ENCODE assay signal across 10 mouse cellular contexts in genomic region chr13:54385008-54386004, GRCm38 (mm10). TPM values are rescaled to one million over a fixed set of nuclear protein-coding genes. Genes with fewer than 3 reads are reported as not detected.
DNase-seq lines count a peak whose midpoint lies in the region; ATAC-seq and TF ChIP-seq lines count a peak whose summit lies in the region.
"Had no signal": no experiment of that assay in that cellular context is flagged by ENCODE, and none has a peak within 500 bp of the region (broad histone marks: within the 10 kb centered on the region; RNA-seq: fewer than 3 reads in every experiment).

No protein-coding gene starts in this region.

- DNase-seq in cerebellum, postnatal 4 days (ENCODE audit: low spot score in 2 of 2): no peak
- DNase-seq in hindbrain, embryonic 14.5 days (ENCODE audit: low spot score): no peak
- peak; percentile 50 for DNase-seq in brain, embryonic 14.5 days (ENCODE audit: low read depth)
- no peak for DNase-seq in adrenal gland, postnatal 10 days
- no peak for DNase-seq in thymus, adult 2 months
- DNase-seq: heart, postnatal 4 days had no signal

- no peaks in the 10 kb centered on the region for H3K36me3 ChIP-seq in hindbrain, embryonic 15.5 days
- H3K36me3 ChIP-seq in hindbrain, embryonic 14.5 days (replicated peaks; ENCODE audit: control insufficient read depth, insufficient read depth): no peaks in the 10 kb centered on the region
- peaks cover under 1% of the 10 kb centered on the region; the same call in 1 of the 2 replicates for H3K36me3 ChIP-seq in intestine, postnatal 0 days (ENCODE audit: control insufficient read depth, insufficient read depth)
- no peaks in the 10 kb centered on the region for H3K36me3 ChIP-seq in thymus, adult 2 months (ENCODE audit: control insufficient read depth, insufficient read depth, low read length)

- TF ChIP-seq POLR2A in brain, embryonic 14.5 days (IDR thresholded peaks at IDR 0.05; ENCODE audit: borderline replicate concordance, extremely low read depth, insufficient read depth, insufficient read length, poor library complexity, severe bottlenecking): no peak
- no peak for TF ChIP-seq POLR2A in thymus, adult 2 months (IDR thresholded peaks at IDR 0.05; ENCODE audit: control insufficient read depth, extremely low read depth, insufficient read depth, low read length, poor library complexity)

- H3K4me2 ChIP-seq in hindbrain, embryonic 15.5 days: no peak overlapping the region
- H3K4me2 ChIP-seq in hindbrain, embryonic 14.5 days (replicated peaks): no peak overlapping the region
- H3K4me2 ChIP-seq in intestine, postnatal 0 days (replicated peaks; ENCODE audit: low read depth): peak overlapping the region; percentile 41

- H3K27ac ChIP-seq in hindbrain, embryonic 15.5 days (replicated peaks): peak overlapping the region; percentile 43
- no peak overlapping the region for H3K27ac ChIP-seq in hindbrain, embryonic 14.5 days
- H3K27ac ChIP-seq in intestine, postnatal 0 days (ENCODE audit: low read depth, low read length): no peak overlapping the region
- H3K27ac ChIP-seq in thymus, adult 2 months (ENCODE audit: control insufficient read depth, insufficient read depth, low read length): no peak overlapping the region
- H3K27ac ChIP-seq: liver, embryonic 14.5 days had no signal

- H3K27me3 ChIP-seq in hindbrain, embryonic 15.5 days: no peaks in the 10 kb centered on the region
- no peaks in the 10 kb centered on the region for H3K27me3 ChIP-seq in hindbrain, embryonic 14.5 days (ENCODE audit: control insufficient read depth, insufficient read depth, low read length)
- no peaks in the 10 kb centered on the region for H3K27me3 ChIP-seq in intestine, postnatal 0 days (replicated peaks; ENCODE audit: control insufficient read depth, insufficient read depth, low read length)
- H3K27me3 ChIP-seq in thymus, adult 2 months (ENCODE audit: control insufficient read depth, insufficient read depth, low read length): no peaks in the 10 kb centered on the region

- H3K9ac ChIP-seq in hindbrain, embryonic 15.5 days: no peak overlapping the region
- no peak overlapping the region for H3K9ac ChIP-seq in hindbrain, embryonic 14.5 days
- no peak overlapping the region for H3K9ac ChIP-seq in intestine, postnatal 0 days (ENCODE audit: low read depth, low read length)
- H3K9ac ChIP-seq: liver, embryonic 14.5 days had no signal

- no peak for TF ChIP-seq CTCF in brain, embryonic 14.5 days (IDR thresholded peaks at IDR 0.05; ENCODE audit: borderline replicate concordance, extremely low read depth, insufficient read depth, insufficient read length)
- no peak for TF ChIP-seq CTCF in intestine, postnatal 0 days (IDR thresholded peaks at IDR 0.05; ENCODE audit: low read depth)
- TF ChIP-seq CTCF in thymus, adult 2 months (IDR thresholded peaks at IDR 0.05; ENCODE audit: borderline replicate concordance, control insufficient read depth, extremely low read depth, insufficient read depth, low read length, poor library complexity): no peak

- WGBS in hindbrain, embryonic 15.5 days: 61% methylated on average over 19 of the region's 19 CpGs
- WGBS in hindbrain, embryonic 14.5 days: 65% methylated on average over 19 of the region's 19 CpGs
- 49% methylated on average over 19 of the region's 19 CpGs for WGBS in intestine, postnatal 0 days
- 59% methylated on average over 19 of the region's 19 CpGs for WGBS in thymus, adult 2 months

- ATAC-seq in cerebellum, adult (ENCODE audit: insufficient number of reproducible peaks, low FRiP score, low TSS enrichment): 0 out of 2 replicates have a peak, but pooled peaks have one; percentile 1
- ATAC-seq in hindbrain, embryonic 15.5 days (ENCODE audit: low FRiP score, low read depth): no peak
- no peak for ATAC-seq in hindbrain, embryonic 14.5 days (ENCODE audit: low FRiP score)
- ATAC-seq in intestine, postnatal 0 days: no peak

- H3K9me3 ChIP-seq in hindbrain, embryonic 15.5 days: no peaks in the 10 kb centered on the region
- no peaks in the 10 kb centered on the region for H3K9me3 ChIP-seq in hindbrain, embryonic 14.5 days (ENCODE audit: control insufficient read depth, low read length)
- H3K9me3 ChIP-seq in intestine, postnatal 0 days (ENCODE audit: control insufficient read depth): no peaks in the 10 kb centered on the region

- H3K4me3 ChIP-seq in hindbrain, embryonic 15.5 days: no peak overlapping the region
- H3K4me3 ChIP-seq in hindbrain, embryonic 14.5 days (replicated peaks; ENCODE audit: low read length): no peak overlapping the region
- no peak overlapping the region for H3K4me3 ChIP-seq in intestine, postnatal 0 days (ENCODE audit: low read depth, low read length)
- no peak overlapping the region for H3K4me3 ChIP-seq in thymus, adult 2 months (ENCODE audit: control insufficient read depth, insufficient read depth, low read length)

- peaks cover 35% of the 10 kb centered on the region for H3K4me1 ChIP-seq in hindbrain, embryonic 15.5 days (replicated peaks)
- peaks cover 15% of the 10 kb centered on the region for H3K4me1 ChIP-seq in hindbrain, embryonic 14.5 days (replicated peaks; ENCODE audit: control insufficient read depth, insufficient read depth, low read length)
- peaks cover 2% of the 10 kb centered on the region for H3K4me1 ChIP-seq in intestine, postnatal 0 days (replicated peaks; ENCODE audit: control insufficient read depth, insufficient read depth, low read length)
- H3K4me1 ChIP-seq in thymus, adult 2 months (replicated peaks; ENCODE audit: control insufficient read depth, insufficient read depth, low read length): no peaks in the 10 kb centered on the region

RNA-seq across cellular contexts. Expression of gene Cplx2, which starts 14.2 kb away (rescaled TPM):
- polyA plus RNA-seq in hindbrain, embryonic 15.5 days (2015; fragmentation: Nextera tagmentation; extraction: Ambion mirVana): 27.9 and 31.2 TPM in 2 replicates
- polyA plus RNA-seq in hindbrain, embryonic 14.5 days (2014; fragmentation: Nextera tagmentation; extraction: Ambion mirVana): 24.9 and 30.1 TPM in 2 replicates
- polyA plus RNA-seq in brain, embryonic 14.5 days (2012; rRNA removed): 43.3 and 69.2 TPM in 2 replicates
- 2.2 and 2.6 TPM in 2 replicates for polyA plus RNA-seq in intestine, postnatal 0 days (2015; fragmentation: Nextera tagmentation; extraction: Ambion mirVana)
- 10 to 100 TPM; 23.2 to 36.0 TPM for total RNA-seq in adrenal gland, postnatal 10 days (2021)
- 1.9 TPM in 2 replicates for polyA plus RNA-seq in thymus, adult 2 months (2012; rRNA removed)
